Mouse (Mus musculus): ENCODE measurements at regions not wholly inside any gene's neighbourhood (a gene's known extent, or its start where the extent isn't known, plus 50 kb on each side); places are given as distances from the start of the nearest gene placed in this dataset.

- H3K9ac ChIP-seq (replicated peaks; ENCODE audit: low read length), result no peak overlapping the region
Observed at GRCm38 (mm10) chr17:60738211-60738610, 1725.0 kb upstream of the Nudt12 start.

DNA sequence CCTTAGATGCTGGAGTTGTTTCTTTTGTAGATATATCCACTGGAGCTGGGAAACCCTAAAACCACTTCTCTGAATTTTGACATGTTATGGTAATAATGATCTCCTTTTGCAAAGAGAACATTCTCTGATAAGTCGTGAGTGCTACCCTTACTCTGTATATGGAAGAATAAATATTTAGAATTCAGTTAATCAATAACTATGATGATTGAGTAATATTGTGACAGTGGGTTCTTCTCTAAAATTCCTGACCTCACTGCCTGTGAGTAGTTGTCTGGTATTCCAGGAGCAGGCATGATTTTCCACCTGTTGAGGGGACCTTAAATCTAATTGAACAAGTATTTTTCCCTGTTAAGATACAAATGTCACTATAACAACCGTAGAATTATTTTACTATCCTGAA, 1707.0 kb upstream of the Nudt12 start:
- no peak for ATAC-seq (replicated peaks; ENCODE audit: insufficient number of reproducible peaks, low FRiP score, low TSS enrichment, low read depth)

More at GRCm38 (mm10) chr17:60738211-60738610, 1725.0 kb upstream of the Nudt12 start:
- ATAC-seq (replicated peaks; ENCODE audit: insufficient number of reproducible peaks, low FRiP score, low TSS enrichment, low read depth), result no peak
- H3K4me1 ChIP-seq (ENCODE audit: control insufficient read depth, insufficient read depth, low read length), result no peaks in the 10 kb centered on the region
- H3K4me3 ChIP-seq (ENCODE audit: low read depth, low read length), result no peak overlapping the region
- WGBS, result 39% methylated on average over 1 of the region's 1 CpGs
- no peaks in the 10 kb centered on the region for H3K36me3 ChIP-seq (replicated peaks; ENCODE audit: control insufficient read depth, insufficient read depth, low read depth, low read length)
- H3K27me3 ChIP-seq (ENCODE audit: control insufficient read depth, insufficient read depth, low read length), result no peaks in the 10 kb centered on the region
- H3K9me3 ChIP-seq (replicated peaks; ENCODE audit: control insufficient read depth, low read length), result no peaks in the 10 kb centered on the region
- DNase-seq (ENCODE audit: low spot score), result peak; percentile 73
- H3K27ac ChIP-seq (replicated peaks; ENCODE audit: low read depth, low read length), result no peak overlapping the region
- H3K4me2 ChIP-seq (ENCODE audit: low read depth, low read length), result no peak overlapping the region

GRCm38 (mm10) chr17:60717931-60718621, 1704.9 kb upstream of the Nudt12 start:
- no peaks in the 10 kb centered on the region for H3K4me1 ChIP-seq (ENCODE audit: control insufficient read depth, insufficient read depth, low read length)
- no peaks in the 10 kb centered on the region for H3K36me3 ChIP-seq (replicated peaks; ENCODE audit: control insufficient read depth, insufficient read depth, low read depth, low read length)
- H3K4me3 ChIP-seq (ENCODE audit: low read depth, low read length), result no peak overlapping the region
- H3K9ac ChIP-seq (replicated peaks; ENCODE audit: low read length), result no peak overlapping the region
- H3K4me2 ChIP-seq (ENCODE audit: low read depth, low read length), result no peak overlapping the region
- H3K9me3 ChIP-seq (replicated peaks; ENCODE audit: control insufficient read depth, low read length), result no peaks in the 10 kb centered on the region
- DNase-seq (ENCODE audit: low spot score) (no peak), ATAC-seq (replicated peaks; ENCODE audit: insufficient number of reproducible peaks, low FRiP score, low TSS enrichment, low read depth) (no peak)
- H3K27ac ChIP-seq (replicated peaks; ENCODE audit: low read depth, low read length), result no peak overlapping the region
- H3K27me3 ChIP-seq (ENCODE audit: control insufficient read depth, insufficient read depth, low read length), result no peaks in the 10 kb centered on the region

More for the DNA sequence above, 1707.0 kb upstream of the Nudt12 start:
- Histone ChIP-seq H3K4me3 (ENCODE audit: low read depth, low read length) (no peak overlapping the region), H3K27me3 (ENCODE audit: control insufficient read depth, insufficient read depth, low read length) (no peaks in the 10 kb centered on the region), H3K27ac (replicated peaks; ENCODE audit: low read depth, low read length) (no peak overlapping the region), H3K4me1 (ENCODE audit: control insufficient read depth, insufficient read depth, low read length) (no peaks in the 10 kb centered on the region), H3K4me2 (ENCODE audit: low read depth, low read length) (no peak overlapping the region), H3K36me3 (replicated peaks; ENCODE audit: control insufficient read depth, insufficient read depth, low read depth, low read length) (no peaks in the 10 kb centered on the region), H3K9me3 (replicated peaks; ENCODE audit: control insufficient read depth, low read length) (no peaks in the 10 kb centered on the region), H3K9ac (replicated peaks; ENCODE audit: low read length) (no peak overlapping the region)
- 85% methylated on average over 2 of the region's 2 CpGs for WGBS
- no peak for DNase-seq (ENCODE audit: low spot score)

GRCm38 (mm10) chr17:60717494-60717893, 1704.3 kb upstream of the Nudt12 start:
- no peak overlapping the region for H3K27ac ChIP-seq (replicated peaks; ENCODE audit: low read depth, low read length)
- H3K9me3 ChIP-seq (replicated peaks; ENCODE audit: control insufficient read depth, low read length), result no peaks in the 10 kb centered on the region
- H3K4me1 ChIP-seq (ENCODE audit: control insufficient read depth, insufficient read depth, low read length), result no peaks in the 10 kb centered on the region
- H3K4me2 ChIP-seq (ENCODE audit: low read depth, low read length), result no peak overlapping the region
- WGBS, result 94% methylated on average over 2 of the region's 2 CpGs
- H3K27me3 ChIP-seq (ENCODE audit: control insufficient read depth, insufficient read depth, low read length), result no peaks in the 10 kb centered on the region
- H3K9ac ChIP-seq (replicated peaks; ENCODE audit: low read length), result no peak overlapping the region
- DNase-seq (ENCODE audit: low spot score) (no peak), ATAC-seq (replicated peaks; ENCODE audit: insufficient number of reproducible peaks, low FRiP score, low TSS enrichment, low read depth) (no peak)
- H3K36me3 ChIP-seq (replicated peaks; ENCODE audit: control insufficient read depth, insufficient read depth, low read depth, low read length), result no peaks in the 10 kb centered on the region
- no peak overlapping the region for H3K4me3 ChIP-seq (ENCODE audit: low read depth, low read length)

All from embryonic facial prominence, embryonic 11.5 days (tissue).